Mouse (Mus musculus): Measurements from ENCODE around the gene Olfr552.

- TF ChIP-seq POLR2A (IDR thresholded peaks at IDR 0.05; ENCODE audit: low read depth, low read length) = no peak
- TF ChIP-seq CTCF (conservative IDR thresholded peaks at IDR 0.05; ENCODE audit: insufficient read depth, insufficient read length, low read depth, low read length) = no peak
Observed at GRCm38 (mm10) chr7:102597378-102598031, at the start of gene Olfr552.

Measured in kidney, adult 2 months (tissue).